Mouse (Mus musculus): ENCODE measurements around the gene Psmb7. TPM values are rescaled to one million over a fixed set of nuclear protein-coding genes. Genes with fewer than 3 reads are reported as not detected.
A peak's percentile ranks its signal among the peaks of the same experiment; 100 is the strongest.

Psmb7 gene
- polyA plus RNA-seq, 2 experiments = 253 to 265 TPM

- WGBS = 90% methylated on average over 2 of the region's 2 CpGs
- no peaks in the 10 kb centered on the region for H3K27me3 ChIP-seq (ENCODE audit: control insufficient read depth, insufficient read depth, low read length)
- H3K4me1 ChIP-seq (ENCODE audit: control insufficient read depth, insufficient read depth, low read length) = no peaks in the 10 kb centered on the region
- DNase-seq (ENCODE audit: low spot score) = no peak
- H3K27ac ChIP-seq (replicated peaks; ENCODE audit: low read depth, low read length) = no peak overlapping the region
- no peak overlapping the region for H3K9ac ChIP-seq (ENCODE audit: low read depth, low read length, severe bottlenecking)
- H3K36me3 ChIP-seq (ENCODE audit: control insufficient read depth, insufficient read depth, low read length) = peaks cover 4% of the 10 kb centered on the region; the same call in 1 of the 2 replicates
- no peak for ATAC-seq (ENCODE audit: low FRiP score, low read depth)
- no peak for TF ChIP-seq POLR2A (IDR thresholded peaks at IDR 0.05; ENCODE audit: borderline replicate concordance, extremely low read depth, insufficient read depth, insufficient read length)
- H3K4me3 ChIP-seq (replicated peaks; ENCODE audit: low read length) = no peak overlapping the region
- no peak overlapping the region for H3K4me2 ChIP-seq (replicated peaks; ENCODE audit: low read depth, low read length, severe bottlenecking)
- no peaks in the 10 kb centered on the region for H3K9me3 ChIP-seq (ENCODE audit: control insufficient read depth, low read length)
Measured at GRCm38 (mm10) chr2:38598395-38598794, 45.5 kb downstream of the Psmb7 start.

GRCm38 (mm10) chr2:38597896-38598295, 46.0 kb downstream of the Psmb7 start:
- TF ChIP-seq POLR2A (IDR thresholded peaks at IDR 0.05; ENCODE audit: borderline replicate concordance, extremely low read depth, insufficient read depth, insufficient read length) = no peak
- no peak for ATAC-seq (ENCODE audit: low FRiP score, low read depth)
- no peak for DNase-seq (ENCODE audit: low spot score)
- no peak overlapping the region for H3K4me3 ChIP-seq (replicated peaks; ENCODE audit: low read length)
- no peak overlapping the region for H3K27ac ChIP-seq (replicated peaks; ENCODE audit: low read depth, low read length)
- H3K36me3 ChIP-seq (ENCODE audit: control insufficient read depth, insufficient read depth, low read length) = peaks cover 4% of the 10 kb centered on the region; the same call in 1 of the 2 replicates
- H3K9me3 ChIP-seq (ENCODE audit: control insufficient read depth, low read length) = no peaks in the 10 kb centered on the region
- 92% methylated on average over 1 of the region's 1 CpGs for WGBS
- no peak overlapping the region for H3K9ac ChIP-seq (ENCODE audit: low read depth, low read length, severe bottlenecking)
- no peak overlapping the region for H3K4me2 ChIP-seq (replicated peaks; ENCODE audit: low read depth, low read length, severe bottlenecking)
- no peaks in the 10 kb centered on the region for H3K4me1 ChIP-seq (ENCODE audit: control insufficient read depth, insufficient read depth, low read length)
- no peaks in the 10 kb centered on the region for H3K27me3 ChIP-seq (ENCODE audit: control insufficient read depth, insufficient read depth, low read length)

GRCm38 (mm10) chr2:38594874-38595273, 49.0 kb downstream of the Psmb7 start:
- Histone ChIP-seq H3K27ac (replicated peaks; ENCODE audit: low read depth, low read length) (no peak overlapping the region), H3K4me2 (replicated peaks; ENCODE audit: low read depth, low read length, severe bottlenecking) (no peak overlapping the region)
- 61% methylated on average over 7 of the region's 7 CpGs for WGBS

GRCm38 (mm10) chr2:38591751-38592459, 52.0 kb downstream of the Psmb7 start:
- H3K9me3 ChIP-seq (ENCODE audit: control insufficient read depth, low read length) = no peaks in the 10 kb centered on the region
- H3K27ac ChIP-seq (replicated peaks; ENCODE audit: low read depth, low read length) = no peak overlapping the region
- no peak overlapping the region for H3K4me3 ChIP-seq (replicated peaks; ENCODE audit: low read length)
- no peak overlapping the region for H3K4me2 ChIP-seq (replicated peaks; ENCODE audit: low read depth, low read length, severe bottlenecking)
- no peak overlapping the region for H3K9ac ChIP-seq (ENCODE audit: low read depth, low read length, severe bottlenecking)
- no peaks in the 10 kb centered on the region for H3K4me1 ChIP-seq (ENCODE audit: control insufficient read depth, insufficient read depth, low read length)
- no peak for TF ChIP-seq POLR2A (IDR thresholded peaks at IDR 0.05; ENCODE audit: borderline replicate concordance, extremely low read depth, insufficient read depth, insufficient read length)
- ATAC-seq (ENCODE audit: low FRiP score, low read depth) (no peak), DNase-seq (ENCODE audit: low spot score) (peak; percentile 13)
- WGBS = 66% methylated on average over 6 of the region's 6 CpGs
- peaks cover 39% of the 10 kb centered on the region for H3K36me3 ChIP-seq (ENCODE audit: control insufficient read depth, insufficient read depth, low read length)
- no peaks in the 10 kb centered on the region for H3K27me3 ChIP-seq (ENCODE audit: control insufficient read depth, insufficient read depth, low read length)

More at GRCm38 (mm10) chr2:38594874-38595273, 49.0 kb downstream of the Psmb7 start:
- H3K9ac ChIP-seq (ENCODE audit: low read depth, low read length, severe bottlenecking) = no peak overlapping the region
- DNase-seq (ENCODE audit: low spot score) = no peak
- H3K4me1 ChIP-seq (ENCODE audit: control insufficient read depth, insufficient read depth, low read length) = no peaks in the 10 kb centered on the region
- no peak overlapping the region for H3K4me3 ChIP-seq (replicated peaks; ENCODE audit: low read length)
- H3K36me3 ChIP-seq (ENCODE audit: control insufficient read depth, insufficient read depth, low read length) = peaks cover 16% of the 10 kb centered on the region
- no peak for ATAC-seq (ENCODE audit: low FRiP score, low read depth)
- TF ChIP-seq POLR2A (IDR thresholded peaks at IDR 0.05; ENCODE audit: borderline replicate concordance, extremely low read depth, insufficient read depth, insufficient read length) = no peak
- H3K9me3 ChIP-seq (ENCODE audit: control insufficient read depth, low read length) = no peaks in the 10 kb centered on the region
- no peaks in the 10 kb centered on the region for H3K27me3 ChIP-seq (ENCODE audit: control insufficient read depth, insufficient read depth, low read length)

GRCm38 (mm10) chr2:38586733-38587132, 57.2 kb downstream of the Psmb7 start:
- no peak overlapping the region for H3K9ac ChIP-seq (ENCODE audit: low read depth, low read length, severe bottlenecking)
- no peaks in the 10 kb centered on the region for H3K9me3 ChIP-seq (ENCODE audit: control insufficient read depth, low read length)
- H3K4me3 ChIP-seq (replicated peaks; ENCODE audit: low read length) = no peak overlapping the region
- 76% methylated on average over 6 of the region's 6 CpGs for WGBS
- peaks cover 86% of the 10 kb centered on the region for H3K36me3 ChIP-seq (ENCODE audit: control insufficient read depth, insufficient read depth, low read length)
- H3K4me1 ChIP-seq (ENCODE audit: control insufficient read depth, insufficient read depth, low read length) = no peaks in the 10 kb centered on the region
- no peak for TF ChIP-seq POLR2A (IDR thresholded peaks at IDR 0.05; ENCODE audit: borderline replicate concordance, extremely low read depth, insufficient read depth, insufficient read length)
- no peak overlapping the region for H3K27ac ChIP-seq (replicated peaks; ENCODE audit: low read depth, low read length)
- DNase-seq (ENCODE audit: low spot score) (no peak), ATAC-seq (ENCODE audit: low FRiP score, low read depth) (no peak)
- H3K27me3 ChIP-seq (ENCODE audit: control insufficient read depth, insufficient read depth, low read length) = no peaks in the 10 kb centered on the region
- no peak overlapping the region for H3K4me2 ChIP-seq (replicated peaks; ENCODE audit: low read depth, low read length, severe bottlenecking)

Measured in limb, embryonic 14.5 days (tissue).